ENCODE assay signal across 24 mouse cellular contexts in the genomic region with DNA sequence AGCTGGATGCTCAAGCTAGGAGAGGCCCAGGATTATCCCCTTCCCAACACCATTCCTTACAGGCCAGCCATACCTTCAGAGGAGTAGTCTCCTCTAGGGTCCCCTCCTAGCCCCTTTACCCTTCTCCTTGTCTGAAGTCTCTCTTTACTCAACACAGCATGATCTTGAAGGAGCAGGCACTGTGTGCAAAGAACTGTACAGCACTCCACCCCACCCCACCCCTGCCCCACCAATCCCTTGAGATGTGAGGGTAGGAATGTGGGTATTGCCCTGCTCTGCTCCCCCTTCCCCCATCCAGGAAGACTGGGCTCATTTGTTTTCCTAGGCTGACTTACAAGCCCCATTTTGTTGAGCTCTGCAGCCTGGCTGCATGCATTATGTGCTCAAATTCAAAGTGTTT. TPM values are rescaled to one million over a fixed set of nuclear protein-coding genes. Genes with fewer than 3 reads are reported as not detected.
"Had no signal": no experiment of that assay in that cellular context is flagged by ENCODE, and none has a peak within 500 bp of the region (broad histone marks: within the 10 kb centered on the region; RNA-seq: fewer than 3 reads in every experiment).

No protein-coding gene starts in this region.

- H3K27ac ChIP-seq: liver, embryonic 13.5 days; liver, embryonic 15.5 days; macrophage; midbrain, embryonic 13.5 days; midbrain, embryonic 15.5 days; neural tube, embryonic 13.5 days; neural tube, embryonic 15.5 days had no signal

- H3K9ac ChIP-seq: liver, embryonic 13.5 days; liver, embryonic 15.5 days; liver, postnatal 0 days; lung, embryonic 14.5 days; midbrain, embryonic 13.5 days; midbrain, embryonic 15.5 days; neural tube, embryonic 13.5 days; neural tube, embryonic 15.5 days had no signal

- H3K4me1 ChIP-seq: midbrain, embryonic 13.5 days; midbrain, embryonic 15.5 days; neural tube, embryonic 13.5 days; neural tube, embryonic 15.5 days had no signal

- H3K9me3 ChIP-seq: liver, embryonic 13.5 days; liver, embryonic 15.5 days; megakaryocyte, embryonic 14.5 days; midbrain, embryonic 13.5 days; midbrain, embryonic 15.5 days; neural tube, embryonic 13.5 days; neural tube, embryonic 15.5 days had no signal

- H3K27me3 ChIP-seq: liver, embryonic 13.5 days; liver, embryonic 15.5 days; megakaryocyte, embryonic 14.5 days; midbrain, embryonic 13.5 days; midbrain, embryonic 15.5 days; neural tube, embryonic 13.5 days; neural tube, embryonic 15.5 days had no signal

- DNase-seq: liver, embryonic 13.5 days; liver, postnatal 0 days; lung, embryonic 14.5 days; lung, postnatal 10 days; retina, postnatal 1 day; right cerebral cortex, adult 18-20 months; right cerebral cortex, postnatal 25 days; right cerebral cortex, postnatal 4 days; spleen, adult 18-20 months; thymus, adult 2 months; thymus, postnatal 25 days; thymus, postnatal 4 days had no signal

- ATAC-seq: liver, postnatal 0 days; midbrain, embryonic 13.5 days; midbrain, embryonic 15.5 days had no signal

- H3K4me2 ChIP-seq: liver, embryonic 11.5 days; liver, embryonic 13.5 days; liver, embryonic 15.5 days; lung, embryonic 14.5 days; midbrain, embryonic 11.5 days; midbrain, embryonic 13.5 days; midbrain, embryonic 15.5 days; neural tube, embryonic 13.5 days; neural tube, embryonic 15.5 days had no signal

- H3K4me3 ChIP-seq: liver, embryonic 13.5 days; liver, embryonic 15.5 days; megakaryocyte, embryonic 14.5 days; midbrain, embryonic 13.5 days; midbrain, embryonic 15.5 days; myocyte; neural tube, embryonic 13.5 days; neural tube, embryonic 15.5 days had no signal

RNA-seq across cellular contexts. Expression of a gene that starts 46.4 kb away (rescaled TPM):
- total RNA-seq: megakaryocyte progenitor cell, adult 5-6 weeks had no signal
- polyA plus RNA-seq: liver, embryonic 11.5 days; liver, embryonic 15.5 days; liver, postnatal 0 days; lung, embryonic 14.5 days; macrophage; midbrain, embryonic 11.5 days; midbrain, embryonic 13.5 days; neural tube, embryonic 11.5 days had no signal
